Mouse (Mus musculus) neural tube, embryonic 15.5 days (tissue): ENCODE results near the gene Capn13. TPM values are rescaled to one million over a fixed set of nuclear protein-coding genes. Genes with fewer than 3 reads are reported as not detected.
"Not testable (repeated sequence)": the region's sequence is repeated elsewhere in the genome, so short reads cannot be mapped to it uniquely, and the experiment has no call there.

Experiments used
- ATAC-seq: fragments of 200-750 bp; cut with Nextera tagmentation; 2 replicates; pipeline ENCODE4 v1.8.0; 2017; ENCODE audit warnings: mild to moderate bottlenecking, moderate TSS enrichment, moderate library complexity; ENCODE audit not compliant: low FRiP score
- H3K27ac ChIP-seq: fragments of 300-500 bp; sonication (generic); replicated peaks from 2 replicates; pipeline ENCODE4 v1.5.1; 2015; ENCODE audit warnings: mild to moderate bottlenecking, inconsistent platforms
- H3K27me3 ChIP-seq: fragments of 300-500 bp; sonication (generic); replicated peaks from 2 replicates; pipeline ENCODE4 v1.6.1; 2015; ENCODE audit warnings: inconsistent platforms
- H3K36me3 ChIP-seq: fragments of 300-500 bp; sonication (generic); 2 replicates; pipeline ENCODE4 v1.6.1; 2015; ENCODE audit warnings: inconsistent platforms
- H3K4me1 ChIP-seq: fragments of 300-500 bp; sonication (generic); 2 replicates; pipeline ENCODE4 v1.6.1; 2015; ENCODE audit warnings: inconsistent platforms
- H3K4me2 ChIP-seq: fragments of 300-500 bp; sonication (generic); 2 replicates; pipeline ENCODE4 v1.6.1; 2015; ENCODE audit warnings: inconsistent platforms, mild to moderate bottlenecking, moderate library complexity
- H3K4me3 ChIP-seq: fragments of 300-500 bp; sonication (generic); replicated peaks from 2 replicates; pipeline ENCODE4 v1.5.1; 2015; ENCODE audit warnings: mild to moderate bottlenecking, inconsistent platforms
- H3K9ac ChIP-seq: fragments of 300-500 bp; sonication (generic); replicated peaks from 2 replicates; pipeline ENCODE4 v1.6.1; 2015; ENCODE audit warnings: mild to moderate bottlenecking, inconsistent platforms
- H3K9me3 ChIP-seq: fragments of 300-500 bp; sonication (generic); replicated peaks from 2 replicates; pipeline ENCODE4 v1.6.1; 2016; ENCODE audit warnings: inconsistent platforms
- WGBS: fragments of 180-500 bp; shearing (Covaris S2); methylation state at CpG from one replicate; pipeline ENCODE4 v1.1.7; 2015; ENCODE audit warnings: mixed read lengths; 5-methylcytosine and 5-hydroxymethylcytosine counted together
- polyA plus RNA-seq: library from polyadenylated mRNA; unstranded; fragments of >200 nt; fragmentation: Nextera tagmentation; extraction: Ambion mirVana; gene quantifications from 2 replicates; pipeline ENCODE4 v1.2.1, GENCODE M21; 2015

Capn13 gene
- polyA plus RNA-seq, 1 experiment from 2014 or later, result 0.18 TPM

DNA sequence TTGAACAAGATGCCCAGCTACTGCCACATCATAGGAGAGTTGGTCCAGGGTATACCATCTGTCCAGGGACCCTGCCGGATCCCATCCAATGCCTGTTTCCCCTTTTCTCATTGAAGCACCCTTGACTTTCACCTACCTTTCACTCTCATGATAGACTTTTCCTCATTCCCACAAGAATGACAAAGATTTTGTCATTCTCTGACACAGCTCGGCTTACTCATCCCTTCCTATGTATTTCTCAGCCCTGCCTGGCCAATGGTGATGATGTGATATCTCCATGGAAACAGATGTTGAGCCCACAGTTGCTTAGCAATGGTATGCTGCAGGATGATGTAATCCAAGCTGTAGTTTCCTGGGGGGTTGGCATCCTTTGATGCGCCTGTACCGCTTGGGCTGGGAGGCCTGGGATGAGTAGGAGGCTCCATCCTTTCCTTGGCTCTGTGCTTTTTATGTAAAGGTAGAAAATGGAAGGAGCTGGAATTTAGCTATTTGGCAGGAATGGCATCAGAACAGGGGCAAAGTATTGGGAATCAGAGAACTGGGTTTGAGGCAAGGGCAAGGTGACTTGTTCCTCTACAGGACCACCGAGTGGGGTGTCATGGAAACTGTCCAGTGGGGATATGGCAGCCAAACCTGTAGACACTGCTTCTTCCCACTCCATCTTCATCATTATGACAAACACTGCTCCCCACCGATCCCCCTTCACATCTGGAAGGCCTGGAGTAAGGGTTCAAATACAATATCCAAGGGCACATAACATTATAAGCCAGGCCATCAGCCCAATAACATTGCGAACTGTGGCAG lies 128.7 kb downstream of the Capn13 start:
- WGBS, result 72% methylated on average over 7 of the region's 7 CpGs
- H3K9me3 ChIP-seq, result no peaks in the 10 kb centered on the region
- H3K4me1 ChIP-seq, result peaks cover 6% of the 10 kb centered on the region

GRCm38 (mm10) chr17:73270871-73271796 lies 129.5 kb downstream of the Capn13 start:
- no peaks in the 10 kb centered on the region for H3K36me3 ChIP-seq
- no peak overlapping the region for H3K4me2 ChIP-seq
- ATAC-seq, result peak; percentile 68
- no peak overlapping the region for H3K9ac ChIP-seq
- peak overlapping the region; percentile 25; the same call in 1 of the 2 replicates for H3K27ac ChIP-seq
- no peaks in the 10 kb centered on the region for H3K27me3 ChIP-seq
- H3K4me1 ChIP-seq, result peaks cover 6% of the 10 kb centered on the region
- no peak overlapping the region for H3K4me3 ChIP-seq
- no peaks in the 10 kb centered on the region for H3K9me3 ChIP-seq
- WGBS, result 78% methylated on average over 15 of the region's 15 CpGs

More for the DNA sequence above, 128.7 kb downstream of the Capn13 start:
- ATAC-seq, result peak; percentile 95
- Histone ChIP-seq H3K9ac (no peak overlapping the region), H3K27me3 (no peaks in the 10 kb centered on the region), H3K4me2 (no peak overlapping the region), H3K27ac (peak overlapping the region; percentile 25; the same call in 1 of the 2 replicates), H3K36me3 (no peaks in the 10 kb centered on the region), H3K4me3 (no peak overlapping the region)

DNA sequence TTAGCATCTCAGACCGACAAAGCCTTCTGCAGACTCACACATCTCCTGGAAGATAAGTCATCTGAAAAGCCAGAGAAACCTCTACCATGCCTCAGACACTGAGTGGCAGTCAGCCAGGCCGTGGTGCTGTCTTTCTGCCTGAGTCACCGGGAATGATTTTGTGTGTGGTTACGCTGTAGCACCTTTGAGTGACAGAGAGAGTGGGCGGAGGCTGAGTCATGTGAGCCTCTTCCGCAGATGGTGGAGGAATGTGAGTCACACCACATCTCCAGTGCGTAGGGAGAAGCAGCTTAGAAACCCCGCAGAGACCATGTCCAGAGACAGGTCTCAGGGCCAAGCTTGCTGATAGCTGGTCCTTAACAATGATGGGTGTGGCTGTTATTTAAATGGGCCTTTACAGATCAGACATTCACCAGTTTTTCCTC lies 137.6 kb downstream of the Capn13 start:
- H3K27me3 ChIP-seq, result no peaks in the 10 kb centered on the region
- peaks cover 8% of the 10 kb centered on the region for H3K4me1 ChIP-seq
- no peak overlapping the region for H3K4me3 ChIP-seq
- H3K27ac ChIP-seq, result no peak overlapping the region
- no peak overlapping the region for H3K4me2 ChIP-seq
- no peaks in the 10 kb centered on the region for H3K9me3 ChIP-seq
- ATAC-seq, result no peak
- no peak overlapping the region for H3K9ac ChIP-seq
- no peaks in the 10 kb centered on the region for H3K36me3 ChIP-seq
- WGBS, result 90% methylated on average over 8 of the region's 8 CpGs

- WGBS, result 88% methylated on average over 2 of the region's 2 CpGs
- H3K27ac ChIP-seq, result no peak overlapping the region
- H3K4me3 ChIP-seq, result no peak overlapping the region
- no peak overlapping the region for H3K4me2 ChIP-seq
- H3K9ac ChIP-seq, result no peak overlapping the region
- no peaks in the 10 kb centered on the region for H3K36me3 ChIP-seq
- ATAC-seq, result no peak
- no peaks in the 10 kb centered on the region for H3K27me3 ChIP-seq
- H3K4me1 ChIP-seq, result peaks cover 10% of the 10 kb centered on the region
- H3K9me3 ChIP-seq, result no peaks in the 10 kb centered on the region
Measured at GRCm38 (mm10) chr17:73262558-73262957, 138.1 kb downstream of the Capn13 start.

GRCm38 (mm10) chr17:73259258-73259657 lies 141.4 kb downstream of the Capn13 start:
- not testable (repeated sequence) for H3K9me3 ChIP-seq, ATAC-seq, H3K4me1 ChIP-seq, H3K9ac ChIP-seq, H3K4me2 ChIP-seq, H3K4me3 ChIP-seq, H3K36me3 ChIP-seq, H3K27ac ChIP-seq, H3K27me3 ChIP-seq
- WGBS, result 91% methylated on average over 5 of the region's 5 CpGs

GRCm38 (mm10) chr17:73258620-73259019 lies 142.0 kb downstream of the Capn13 start:
- H3K9me3 ChIP-seq, result no peaks in the 10 kb centered on the region
- 0 out of 2 replicates have a peak, but pooled peaks have one; percentile 24 for ATAC-seq
- H3K4me1 ChIP-seq, result peaks cover 10% of the 10 kb centered on the region
- no peak overlapping the region for H3K27ac ChIP-seq
- no peaks in the 10 kb centered on the region for H3K36me3 ChIP-seq
- no peak overlapping the region for H3K9ac ChIP-seq
- H3K4me2 ChIP-seq, result peak overlapping the region; percentile 26; the same call in 1 of the 2 replicates
- no peak overlapping the region for H3K4me3 ChIP-seq
- H3K27me3 ChIP-seq, result no peaks in the 10 kb centered on the region
- WGBS, result 16% methylated on average over 12 of the region's 12 CpGs
